Mouse (Mus musculus) midbrain, embryonic 10.5 days (tissue): ENCODE measurements around the gene Ormdl3. TPM values are rescaled to one million over a fixed set of nuclear protein-coding genes. Genes with fewer than 3 reads are reported as not detected.
A peak's percentile ranks its signal among the peaks of the same experiment; 100 is the strongest.

ENCODE experiments used
- DNase-seq: peaks from one replicate; pipeline ENCODE4 v3.0.0-alpha.2; 2017; ENCODE audit warnings: low spot score
- H3K27ac ChIP-seq: fragments of 300-500 bp; sonication (generic); replicated peaks from 2 replicates; pipeline ENCODE4 v1.5.1; 2016; ENCODE audit warnings: mild to moderate bottlenecking
- H3K27me3 ChIP-seq: fragments of 300-500 bp; sonication (generic); 2 replicates; pipeline ENCODE4 v1.6.1; 2016; ENCODE audit warnings: low read depth, mild to moderate bottlenecking; ENCODE audit not compliant: poor library complexity, severe bottlenecking
- H3K36me3 ChIP-seq: fragments of 300-500 bp; sonication (generic); 2 replicates; pipeline ENCODE4 v1.6.1; 2016; ENCODE audit warnings: mild to moderate bottlenecking, moderate library complexity
- H3K4me1 ChIP-seq: fragments of 300-500 bp; sonication (generic); 2 replicates; pipeline ENCODE4 v1.6.1; 2016
- H3K4me3 ChIP-seq: fragments of 300-500 bp; sonication (generic); 2 replicates; pipeline ENCODE4 v1.5.1; 2016; ENCODE audit warnings: mild to moderate bottlenecking, moderate library complexity
- H3K9me3 ChIP-seq: fragments of 300-500 bp; sonication (generic); replicated peaks from 2 replicates; pipeline ENCODE4 v1.6.1; 2016; ENCODE audit warnings: mild to moderate bottlenecking
- WGBS: fragments of 180-500 bp; shearing (Covaris S2); methylation state at CpG from one replicate; pipeline ENCODE4 v1.1.7; 2016; 5-methylcytosine and 5-hydroxymethylcytosine counted together
- polyA plus RNA-seq: library from polyadenylated mRNA; unstranded; fragments of >200 nt; fragmentation: Nextera tagmentation; extraction: Ambion mirVana; gene quantifications from 2 replicates; pipeline ENCODE4 v1.2.1, GENCODE M21; 2016

Gene Ormdl3
- polyA plus RNA-seq, 1 experiment from 2014 or later, result 65.8 TPM

DNA sequence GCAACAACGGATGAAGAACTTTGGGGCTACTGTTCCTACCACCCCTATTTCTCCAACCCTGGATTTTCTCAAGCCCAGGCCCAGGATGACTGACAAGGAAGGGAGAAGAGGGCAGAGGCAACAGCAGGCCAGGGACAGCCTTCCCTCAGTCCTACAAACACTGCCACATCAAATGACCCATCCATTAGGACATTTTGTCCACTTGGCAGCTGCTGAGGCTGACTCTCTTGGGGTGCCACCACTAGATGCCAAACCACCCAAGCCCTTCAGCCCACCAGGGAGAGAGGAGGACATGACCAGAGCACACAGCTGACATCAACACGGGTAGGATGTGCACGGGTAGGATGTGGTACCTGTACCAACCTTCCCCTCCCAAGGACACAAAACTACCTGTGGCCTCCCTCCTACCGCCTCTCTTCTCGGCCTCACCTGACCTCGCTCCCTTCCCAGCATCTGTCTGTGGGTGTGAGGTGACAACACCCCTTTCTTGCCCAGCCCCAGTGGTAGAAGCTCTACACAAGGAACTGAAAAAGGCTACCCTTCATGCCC is 2.5 kb downstream of the Ormdl3 start:
- 93% methylated on average over 6 of the region's 6 CpGs for WGBS
- Histone ChIP-seq H3K4me3 (peak overlapping the region; percentile 70; the same call in 1 of the 2 replicates), H3K4me1 (peaks cover 63% of the 10 kb centered on the region)

DNA sequence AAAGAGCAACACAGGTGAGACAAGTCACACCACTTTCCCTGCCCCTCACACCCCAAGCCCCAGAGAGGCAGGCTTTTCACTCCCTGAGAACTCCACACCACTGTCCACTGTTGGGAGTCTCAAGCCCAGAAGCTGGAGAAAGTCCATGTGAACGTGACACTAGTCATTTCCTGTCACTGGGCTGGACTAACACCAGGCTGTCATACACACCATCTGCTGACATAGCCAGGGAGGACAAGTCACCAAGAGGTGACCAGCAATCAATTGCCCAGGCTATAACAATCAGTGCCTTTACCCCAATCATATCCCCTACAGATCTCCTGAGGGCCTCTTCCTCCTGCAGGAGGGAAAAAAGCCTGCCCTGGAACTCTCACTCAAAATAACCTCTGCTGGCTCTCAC is 3.0 kb downstream of the Ormdl3 start:
- Histone ChIP-seq H3K4me1 (peaks cover 59% of the 10 kb centered on the region), H3K9me3 (no peaks in the 10 kb centered on the region), H3K27me3 (0 out of 2 replicates have a peak, but pooled peaks cover 4% of the 10 kb centered on the region), H3K4me3 (no peak overlapping the region), H3K36me3 (peaks cover 46% of the 10 kb centered on the region), H3K27ac (no peak overlapping the region)
- DNase-seq, result no peak
- WGBS, result 70% methylated on average over 1 of the region's 1 CpGs

More for the DNA sequence above, 2.5 kb downstream of the Ormdl3 start:
- Histone ChIP-seq H3K9me3 (no peaks in the 10 kb centered on the region), H3K27ac (no peak overlapping the region), H3K27me3 (peaks cover 5% of the 10 kb centered on the region; the same call in 1 of the 2 replicates), H3K36me3 (peaks cover 46% of the 10 kb centered on the region)
- DNase-seq, result no peak

DNA sequence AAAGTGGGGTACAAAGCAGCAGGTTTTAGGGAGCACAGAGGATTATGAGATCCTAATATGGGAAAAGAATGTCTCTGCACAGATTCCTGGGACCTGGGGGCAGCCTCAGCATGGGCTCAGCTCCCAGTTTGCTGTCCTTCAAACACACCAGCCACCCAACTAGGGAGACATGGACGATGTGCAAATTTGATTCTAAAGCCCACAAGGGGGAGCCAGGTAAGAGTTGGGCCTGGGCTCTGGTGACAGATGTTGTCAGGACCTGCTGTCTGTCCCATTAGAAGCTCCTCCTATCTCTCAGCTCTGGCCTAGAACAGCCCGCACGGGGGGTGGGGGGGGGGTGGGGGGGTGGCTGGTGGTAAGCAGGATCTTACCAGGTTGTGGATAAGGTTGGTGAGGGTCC is 3.6 kb downstream of the Ormdl3 start:
- no peak for DNase-seq
- no peaks in the 10 kb centered on the region for H3K9me3 ChIP-seq
- peaks cover 46% of the 10 kb centered on the region for H3K36me3 ChIP-seq
- H3K4me1 ChIP-seq, result peaks cover 54% of the 10 kb centered on the region
- no peaks in the 10 kb centered on the region for H3K27me3 ChIP-seq
- WGBS, result 33% methylated on average over 3 of the region's 3 CpGs
- H3K4me3 ChIP-seq, result no peak overlapping the region
- H3K27ac ChIP-seq, result 0 out of 2 replicates have a peak overlapping the region, but pooled peaks have one; percentile 14

- no peak for DNase-seq
- Histone ChIP-seq H3K27me3 (no peaks in the 10 kb centered on the region), H3K4me1 (peaks cover 51% of the 10 kb centered on the region), H3K36me3 (peaks cover 46% of the 10 kb centered on the region), H3K4me3 (no peak overlapping the region), H3K27ac (0 out of 2 replicates have a peak overlapping the region, but pooled peaks have one; percentile 14), H3K9me3 (no peaks in the 10 kb centered on the region)
- 88% methylated on average over 3 of the region's 3 CpGs for WGBS
These were observed 4.0 kb downstream of the Ormdl3 start for GRCm38 (mm10) chr11:98583265-98583552.

- no peak for DNase-seq
- peak overlapping the region; percentile 52; the same call in 1 of the 2 replicates for H3K27ac ChIP-seq
- no peak overlapping the region for H3K4me3 ChIP-seq
- no peaks in the 10 kb centered on the region for H3K9me3 ChIP-seq
- H3K36me3 ChIP-seq, result peaks cover 46% of the 10 kb centered on the region
- peaks cover 46% of the 10 kb centered on the region for H3K4me1 ChIP-seq
- WGBS, result 90% methylated on average over 12 of the region's 12 CpGs
- no peaks in the 10 kb centered on the region for H3K27me3 ChIP-seq
These were observed 4.5 kb downstream of the Ormdl3 start for GRCm38 (mm10) chr11:98582551-98583264.

DNA sequence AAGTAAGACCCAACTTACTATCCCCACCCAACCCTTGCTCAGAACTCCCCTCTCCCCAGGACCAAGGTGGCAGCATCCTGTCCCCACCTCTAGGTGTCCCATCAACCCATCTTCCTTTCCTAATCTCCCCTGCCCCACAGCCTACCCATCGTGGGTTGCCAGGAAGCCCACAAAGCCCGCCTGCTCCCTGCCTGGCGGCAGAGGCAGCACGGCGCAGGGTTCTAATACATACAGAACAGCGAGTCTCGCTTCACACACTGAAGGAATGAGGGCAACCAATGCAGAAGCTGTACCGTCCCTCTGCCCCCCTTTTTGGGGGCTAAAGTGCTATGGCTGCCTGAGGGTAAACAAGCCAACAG is 5.2 kb downstream of the Ormdl3 start:
- H3K27ac ChIP-seq, result peak overlapping the region; percentile 52; the same call in 1 of the 2 replicates
- WGBS, result 77% methylated on average over 8 of the region's 8 CpGs
- no peaks in the 10 kb centered on the region for H3K27me3 ChIP-seq
- H3K4me3 ChIP-seq, result 0 out of 2 replicates have a peak overlapping the region, but pooled peaks have one; percentile 10
- peaks cover 40% of the 10 kb centered on the region for H3K4me1 ChIP-seq
- no peak for DNase-seq
- peaks cover 46% of the 10 kb centered on the region for H3K36me3 ChIP-seq
- no peaks in the 10 kb centered on the region for H3K9me3 ChIP-seq

DNA sequence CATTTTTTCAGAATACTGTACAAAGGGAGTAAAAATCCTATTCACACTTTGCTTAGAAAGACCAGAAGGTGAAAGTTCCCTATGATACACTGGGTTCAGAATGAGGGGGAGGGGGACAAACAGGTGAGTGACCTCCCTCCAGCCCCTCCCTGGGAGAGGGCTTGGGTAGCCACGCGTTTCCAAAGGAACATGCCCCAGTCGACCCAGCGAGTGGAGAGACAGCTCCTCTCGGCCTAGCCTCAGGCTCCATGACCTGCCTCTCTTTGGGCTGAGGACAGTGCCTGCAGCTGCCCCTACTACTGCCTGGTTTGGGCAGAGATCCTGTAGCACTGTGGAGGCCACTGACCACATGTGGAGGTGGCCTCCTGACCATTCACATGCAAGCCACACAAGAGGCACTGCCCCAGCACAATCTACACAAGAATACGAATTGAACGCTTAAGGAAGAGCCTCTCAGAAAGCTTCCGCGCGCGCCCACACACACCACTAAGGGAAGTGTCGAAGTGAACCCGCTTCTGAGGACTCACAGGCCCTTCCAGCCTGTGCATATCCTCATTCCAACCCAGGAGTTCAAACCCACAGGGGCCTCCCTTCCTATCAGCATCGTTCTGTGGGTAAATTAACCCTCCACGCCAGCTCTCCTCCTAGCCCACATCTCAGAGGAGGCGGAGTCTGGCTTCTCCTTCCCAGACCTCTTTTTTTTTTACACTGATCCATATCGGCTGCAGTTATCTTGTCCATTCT is 5.7 kb downstream of the Ormdl3 start:
- Histone ChIP-seq H3K4me1 (peaks cover 38% of the 10 kb centered on the region), H3K4me3 (no peak overlapping the region), H3K27ac (peak overlapping the region; percentile 42; the same call in 1 of the 2 replicates), H3K36me3 (peaks cover 46% of the 10 kb centered on the region), H3K9me3 (no peaks in the 10 kb centered on the region), H3K27me3 (no peaks in the 10 kb centered on the region)
- 67% methylated on average over 17 of the region's 17 CpGs for WGBS
- no peak for DNase-seq

DNA sequence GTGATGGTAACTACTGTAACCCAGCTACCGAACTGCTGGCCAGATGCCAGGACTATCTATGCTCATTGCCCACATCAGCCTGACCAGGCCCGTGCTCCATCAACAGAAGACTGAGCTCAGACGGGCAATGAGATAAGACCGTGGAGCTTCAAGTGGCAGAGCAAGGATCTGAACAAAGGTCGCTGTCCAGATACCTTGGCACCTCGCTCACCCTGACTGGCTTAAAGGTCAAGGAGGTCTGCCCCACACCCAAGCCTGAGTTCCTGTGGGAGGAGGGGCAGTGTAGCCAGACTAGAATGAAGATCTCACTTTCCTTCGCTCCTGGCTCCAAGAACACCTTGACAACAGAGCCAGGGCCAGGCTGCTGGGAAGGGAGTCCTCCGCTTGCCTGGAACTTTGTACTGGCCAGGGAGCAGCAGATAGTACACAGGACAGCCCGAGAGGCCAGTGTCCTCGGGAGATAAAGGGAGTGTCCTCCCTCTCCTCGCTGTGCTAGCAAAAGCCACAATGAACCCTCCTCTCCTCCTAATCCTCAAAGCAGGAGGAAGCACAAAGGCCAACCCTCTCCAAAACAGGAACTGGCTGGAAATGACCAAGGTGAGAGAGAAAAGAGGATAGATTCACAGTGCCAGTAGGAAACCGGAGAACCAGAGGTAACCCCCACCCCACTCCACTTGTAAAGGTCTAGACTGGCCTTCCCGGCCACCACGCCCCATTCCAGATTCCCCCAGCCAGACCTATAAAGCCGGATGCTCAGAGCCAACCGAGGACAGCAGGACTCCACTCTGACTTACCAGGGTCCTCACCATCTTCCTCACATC is 6.7 kb downstream of the Ormdl3 start:
- Histone ChIP-seq H3K9me3 (no peaks in the 10 kb centered on the region), H3K36me3 (peaks cover 46% of the 10 kb centered on the region), H3K4me3 (no peak overlapping the region), H3K27me3 (no peaks in the 10 kb centered on the region), H3K27ac (peak overlapping the region; percentile 42; the same call in 1 of the 2 replicates), H3K4me1 (peaks cover 29% of the 10 kb centered on the region)
- DNase-seq, result no peak
- WGBS, result 68% methylated on average over 16 of the region's 16 CpGs

DNA sequence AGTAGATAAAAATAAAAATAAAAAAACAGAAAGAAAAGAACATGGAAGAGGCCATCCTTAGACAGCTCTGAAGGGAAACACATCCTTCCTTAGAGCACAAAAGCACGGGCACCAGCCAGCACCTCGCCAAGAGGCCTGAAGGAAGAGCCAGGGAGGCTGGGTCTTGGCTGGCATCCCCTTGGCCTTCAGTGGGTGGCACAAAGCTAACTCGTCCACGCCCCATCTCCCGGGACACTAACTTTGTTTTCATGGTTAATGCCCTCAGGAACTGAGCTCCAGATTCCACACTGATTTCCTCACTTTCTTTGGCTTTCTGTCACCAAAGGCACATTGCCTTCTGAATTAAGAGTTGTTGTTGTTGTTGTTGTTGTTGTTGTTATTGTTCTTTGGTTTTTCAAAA is 9.4 kb downstream of the Ormdl3 start:
- 86% methylated on average over 5 of the region's 5 CpGs for WGBS
- Histone ChIP-seq H3K27ac (no peak overlapping the region), H3K4me3 (no peak overlapping the region), H3K36me3 (peaks cover 31% of the 10 kb centered on the region), H3K9me3 (no peaks in the 10 kb centered on the region), H3K4me1 (peaks cover 14% of the 10 kb centered on the region), H3K27me3 (no peaks in the 10 kb centered on the region)
- DNase-seq, result no peak

GRCm38 (mm10) chr11:98569461-98569860 is 17.7 kb downstream of the Ormdl3 start:
- WGBS, result 82% methylated on average over 6 of the region's 6 CpGs
- no peaks in the 10 kb centered on the region for H3K4me1 ChIP-seq
- H3K36me3 ChIP-seq, result no peaks in the 10 kb centered on the region
- H3K9me3 ChIP-seq, result no peaks in the 10 kb centered on the region
- H3K4me3 ChIP-seq, result no peak overlapping the region
- H3K27me3 ChIP-seq, result no peaks in the 10 kb centered on the region
- no peak for DNase-seq
- no peak overlapping the region for H3K27ac ChIP-seq

- no peaks in the 10 kb centered on the region for H3K27me3 ChIP-seq
- H3K27ac ChIP-seq, result no peak overlapping the region
- H3K9me3 ChIP-seq, result no peaks in the 10 kb centered on the region
- H3K4me1 ChIP-seq, result peaks cover 6% of the 10 kb centered on the region; the same call in 1 of the 2 replicates
- H3K4me3 ChIP-seq, result no peak overlapping the region
- no peak for DNase-seq
- WGBS, result 91% methylated on average over 8 of the region's 8 CpGs
- H3K36me3 ChIP-seq, result no peaks in the 10 kb centered on the region
These were observed 18.8 kb downstream of the Ormdl3 start for GRCm38 (mm10) chr11:98568326-98568725.

DNA sequence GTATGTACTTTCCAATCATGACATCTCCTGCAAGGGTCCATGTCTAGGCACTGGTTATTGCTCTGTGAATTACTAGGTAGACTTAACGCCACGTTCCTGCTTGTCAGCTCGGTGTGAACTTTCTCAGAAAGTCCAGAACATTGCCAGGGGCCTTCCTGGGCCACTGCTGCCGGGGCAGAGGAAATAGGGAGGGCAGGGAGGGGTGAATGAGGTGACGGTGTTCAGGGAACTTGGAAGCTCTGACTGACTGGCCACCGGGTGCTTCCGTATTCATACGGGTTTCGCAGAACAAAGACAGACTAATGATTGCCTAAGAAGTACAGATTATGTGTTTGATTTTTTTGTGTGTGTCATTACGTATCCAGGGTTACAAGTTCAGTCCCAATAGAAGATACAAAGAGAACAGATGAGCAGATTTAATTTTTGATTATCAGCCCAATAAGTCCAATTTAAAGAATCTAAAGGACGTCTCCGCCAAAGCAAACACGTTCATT is 23.2 kb downstream of the Ormdl3 start:
- H3K4me1 ChIP-seq, result peaks cover 8% of the 10 kb centered on the region; the same call in 1 of the 2 replicates
- H3K27me3 ChIP-seq, result 0 out of 2 replicates have a peak, but pooled peaks cover 4% of the 10 kb centered on the region
- H3K27ac ChIP-seq, result no peak overlapping the region
- WGBS, result 77% methylated on average over 13 of the region's 13 CpGs
- no peak overlapping the region for H3K4me3 ChIP-seq
- H3K9me3 ChIP-seq, result no peaks in the 10 kb centered on the region
- no peak for DNase-seq
- no peaks in the 10 kb centered on the region for H3K36me3 ChIP-seq
